Comparison of ENCODE assay signal across 8 mouse cellular contexts in the genomic region with DNA sequence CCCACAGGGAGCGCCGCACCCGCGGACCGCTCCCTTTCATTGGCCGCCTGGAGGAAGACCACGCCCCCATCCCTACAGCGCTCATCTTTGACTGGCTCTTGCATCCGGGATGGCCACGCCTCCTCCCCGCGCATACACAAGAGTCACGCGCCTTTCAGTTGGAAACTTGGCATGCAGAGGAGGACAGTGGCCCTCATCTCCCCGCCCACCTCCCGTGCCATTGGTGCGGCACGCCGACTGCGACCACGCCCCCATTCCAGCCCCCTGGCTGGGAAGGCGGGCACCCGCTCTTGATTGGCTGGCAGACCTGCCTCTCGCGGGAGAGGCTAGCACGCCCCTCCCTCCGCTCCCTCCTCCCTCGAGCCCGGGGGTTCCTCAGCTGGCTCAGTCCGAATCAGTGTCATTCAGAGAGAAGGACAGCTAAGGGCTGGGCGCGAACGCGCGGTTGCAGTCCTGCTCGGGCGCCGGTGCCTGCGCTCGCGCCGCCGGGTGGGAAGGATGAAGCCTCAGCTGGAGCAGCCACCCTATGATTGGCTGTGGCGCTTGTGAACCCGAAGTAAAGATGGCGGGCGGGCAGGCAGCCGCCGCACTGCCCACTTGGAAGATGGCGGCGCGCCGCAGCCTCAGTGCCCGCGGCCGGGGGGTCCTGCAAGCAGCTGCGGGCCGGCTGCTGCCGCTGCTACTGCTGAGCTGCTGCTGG. TPM values are rescaled to one million over a fixed set of nuclear protein-coding genes. Genes with fewer than 3 reads are reported as not detected.
DNase-seq lines count a peak whose midpoint lies in the region; ATAC-seq lines count a peak whose summit lies in the region.

Gene Cnnm2, plus strand, starts transcription at position 350 of the 700 bp plus-strand sequence.

- peak; percentile 99 for DNase-seq in c-Kit-negative CD71-positive TER-119-positive erythroid progenitor cells, embryonic 14.5 days (ENCODE audit: low read depth, low spot score)
- peak; percentile 99 for DNase-seq in fibroblast of lung, adult 2 months (ENCODE audit: low read depth)
- peak; percentile 100 for DNase-seq in kidney, postnatal 14 days
- peak; percentile 100 for DNase-seq in liver, embryonic 13.5 days
- DNase-seq in neural tube, embryonic 10.5 days (ENCODE audit: extremely low spot score, low spot score), result peak; percentile 100

- peak within 1 kb of the TSS; percentile 68 to 73 for H3K27ac ChIP-seq in heart, embryonic 14.5 days (replicated peaks in 1 of 2; ENCODE audit: control insufficient read depth in 1 of 2, insufficient read depth in 1 of 2, low read depth in 2 of 2, low read length in 2 of 2)
- H3K27ac ChIP-seq in liver, embryonic 13.5 days, result peak within 1 kb of the TSS; percentile 81
- peak within 1 kb of the TSS; percentile 67 for H3K27ac ChIP-seq in stomach, embryonic 16.5 days (ENCODE audit: low read length)

- H3K4me3 ChIP-seq in heart, embryonic 14.5 days (ENCODE audit: control insufficient read depth in 1 of 2, insufficient read depth in 1 of 2, low read depth in 1 of 2, low read length in 2 of 2), result peak within 1 kb of the TSS; percentile 81 to 88
- peak within 1 kb of the TSS; percentile 96 for H3K4me3 ChIP-seq in liver, embryonic 13.5 days (replicated peaks)
- peak within 1 kb of the TSS; percentile 93 for H3K4me3 ChIP-seq in stomach, embryonic 16.5 days (replicated peaks; ENCODE audit: low read length)

- WGBS in heart, embryonic 14.5 days, result under 1% methylated on average over 59 of the region's 59 CpGs
- under 1% methylated on average over 59 of the region's 59 CpGs for WGBS in liver, embryonic 13.5 days (ENCODE audit: insufficient replicate concordance)
- under 1% methylated on average over 59 of the region's 59 CpGs for WGBS in stomach, embryonic 16.5 days

- peaks cover 0 to 6% of the 10 kb centered on the region in 2 experiments; a peak in 3 of 4 replicates for H3K4me1 ChIP-seq in heart, embryonic 14.5 days (ENCODE audit: control insufficient read depth in 2 of 2, insufficient read depth in 2 of 2, low read length in 2 of 2)
- H3K4me1 ChIP-seq in liver, embryonic 13.5 days (replicated peaks), result peaks cover 46% of the 10 kb centered on the region
- H3K4me1 ChIP-seq in stomach, embryonic 16.5 days (ENCODE audit: control insufficient read depth, insufficient read depth, low read length), result peaks cover 12% of the 10 kb centered on the region

- peak; percentile 87 for ATAC-seq in CD4-positive, CD25-positive, alpha-beta regulatory T cell, adult 4 months
- ATAC-seq in heart, embryonic 14.5 days (ENCODE audit: insufficient number of reproducible peaks, insufficient read depth, low FRiP score, low read depth), result peak; percentile 97
- peak; percentile 93 for ATAC-seq in liver, embryonic 13.5 days (ENCODE audit: low read depth)
- peak; percentile 99 for ATAC-seq in stomach, embryonic 16.5 days (ENCODE audit: insufficient read depth, low FRiP score)

- peak within 1 kb of the TSS; percentile 100 for H3K4me2 ChIP-seq in heart, embryonic 14.5 days (ENCODE audit: low read length)
- peak within 1 kb of the TSS; percentile 100 for H3K4me2 ChIP-seq in liver, embryonic 13.5 days
- H3K4me2 ChIP-seq in stomach, embryonic 16.5 days (ENCODE audit: low read depth, low read length), result peak within 1 kb of the TSS; percentile 100

- no peaks in the 10 kb centered on the region for H3K36me3 ChIP-seq in heart, embryonic 14.5 days (ENCODE audit: control insufficient read depth, insufficient read depth, low read length)
- H3K36me3 ChIP-seq in liver, embryonic 13.5 days, result no peaks in the 10 kb centered on the region
- H3K36me3 ChIP-seq in stomach, embryonic 16.5 days (ENCODE audit: control insufficient read depth, insufficient read depth, low read length), result no peaks in the 10 kb centered on the region

- H3K9ac ChIP-seq in heart, embryonic 14.5 days (ENCODE audit: low read length), result peak within 1 kb of the TSS; percentile 81
- H3K9ac ChIP-seq in liver, embryonic 13.5 days, result peak within 1 kb of the TSS; percentile 85
- H3K9ac ChIP-seq in stomach, embryonic 16.5 days (ENCODE audit: low read length), result peak within 1 kb of the TSS; percentile 86

- no peaks in the 10 kb centered on the region for H3K27me3 ChIP-seq in heart, embryonic 14.5 days (ENCODE audit: control insufficient read depth, insufficient read depth, low read length)
- H3K27me3 ChIP-seq in liver, embryonic 13.5 days, result peaks cover 57% of the 10 kb centered on the region
- H3K27me3 ChIP-seq in stomach, embryonic 16.5 days (ENCODE audit: control insufficient read depth, insufficient read depth, low read length), result 0 out of 2 replicates have a peak, but pooled peaks cover 7% of the 10 kb centered on the region

- no peaks in the 10 kb centered on the region for H3K9me3 ChIP-seq in heart, embryonic 14.5 days (ENCODE audit: control insufficient read depth, low read length)
- no peaks in the 10 kb centered on the region for H3K9me3 ChIP-seq in liver, embryonic 13.5 days (replicated peaks)
- H3K9me3 ChIP-seq in stomach, embryonic 16.5 days (replicated peaks; ENCODE audit: control insufficient read depth, low read length), result no peaks in the 10 kb centered on the region

RNA-seq across cellular contexts. Expression of gene Cnnm2, which starts in this region (rescaled TPM):
- polyA plus RNA-seq in CD4-positive, CD25-positive, alpha-beta regulatory T cell, adult 4 months (2017; shearing (Covaris generic)), result under 1 TPM; 0.42 to 0.61 TPM
- polyA plus RNA-seq in heart, embryonic 14.5 days (2014; fragmentation: Nextera tagmentation; extraction: Ambion mirVana), result 2.9 and 3.2 TPM in 2 replicates
- polyA plus RNA-seq in liver, embryonic 13.5 days (2015; fragmentation: Nextera tagmentation; extraction: Ambion mirVana), result 1.2 and 1.7 TPM in 2 replicates
- polyA plus RNA-seq in stomach, embryonic 16.5 days (2015; fragmentation: Nextera tagmentation; extraction: Ambion mirVana), result 1.5 TPM in 2 replicates

Comparison
In these comparisons a context has a peak if more than half of its experiments do, and no peak if none do; other contexts are left out.
1. Peak in every context shown above with its lines: DNase-seq, ATAC-seq, H3K4me3 ChIP-seq and H3K27ac ChIP-seq.
2. Peak in ATAC-seq in CD4-positive, CD25-positive, alpha-beta regulatory T cell, adult 4 months; RNA of the gene not detected or under 1 TPM.